Mouse (Mus musculus): ENCODE results near the gene Emp3.

DNA sequence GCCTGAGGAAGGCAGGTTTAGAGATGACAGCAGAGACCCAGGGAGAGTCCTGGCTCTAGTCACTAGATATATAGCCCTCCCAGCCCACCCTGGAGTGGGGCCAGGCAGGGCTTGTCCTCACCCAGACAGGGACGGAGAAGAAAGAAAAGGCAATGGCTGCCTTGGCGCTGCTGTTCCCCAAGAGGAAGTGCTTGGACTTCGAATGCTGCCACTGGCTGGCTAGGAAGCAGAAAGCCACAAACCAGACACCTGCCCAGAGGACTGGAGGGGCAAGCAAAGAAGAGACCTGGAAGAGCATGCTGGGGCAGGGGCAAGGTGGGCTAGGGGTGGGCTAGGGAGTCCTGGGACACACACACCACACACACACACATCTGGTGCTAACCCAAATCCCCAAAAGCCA is 34.0 kb downstream of the Emp3 start:
- TF ChIP-seq CTCF (IDR thresholded peaks at IDR 0.05): no peak
- no peak for TF ChIP-seq EP300 (IDR thresholded peaks at IDR 0.05)

All from lung, postnatal 0 days (tissue).